Mouse (Mus musculus) lung, embryonic 15.5 days (tissue): Measurements from ENCODE around the gene Det1. TPM values are rescaled to one million over a fixed set of nuclear protein-coding genes. Genes with fewer than 3 reads are reported as not detected.

Experiments used
- ATAC-seq: fragments of 200-750 bp; cut with Nextera tagmentation; 2 replicates; pipeline ENCODE4 v1.8.0; 2017; ENCODE audit warnings: moderate number of reproducible peaks, borderline replicate concordance; ENCODE audit not compliant: low FRiP score, low TSS enrichment; ENCODE audit errors: extremely low read depth
- H3K27ac ChIP-seq: fragments of 300-500 bp; sonication (generic); 2 replicates; pipeline ENCODE4 v1.5.1; 2015; ENCODE audit warnings: moderate library complexity, mild to moderate bottlenecking, inconsistent platforms
- H3K27me3 ChIP-seq: fragments of 300-500 bp; sonication (generic); 2 replicates; pipeline ENCODE4 v1.6.1; 2015; ENCODE audit warnings: inconsistent platforms
- H3K36me3 ChIP-seq: fragments of 300-500 bp; sonication (generic); 2 replicates; pipeline ENCODE4 v1.6.1; 2015; ENCODE audit warnings: inconsistent platforms
- H3K4me1 ChIP-seq: fragments of 300-500 bp; sonication (generic); 2 replicates; pipeline ENCODE4 v1.6.1; 2015; ENCODE audit warnings: inconsistent platforms
- H3K4me2 ChIP-seq: fragments of 300-500 bp; sonication (generic); 2 replicates; pipeline ENCODE4 v1.6.1; 2015; ENCODE audit warnings: inconsistent platforms, mild to moderate bottlenecking, moderate library complexity
- H3K4me3 ChIP-seq: fragments of 300-500 bp; sonication (generic); 2 replicates; pipeline ENCODE4 v1.5.1; 2015; ENCODE audit warnings: mild to moderate bottlenecking, inconsistent platforms
- H3K9ac ChIP-seq: fragments of 300-500 bp; sonication (generic); 2 replicates; pipeline ENCODE4 v1.6.1; 2015; ENCODE audit warnings: inconsistent platforms
- H3K9me3 ChIP-seq: fragments of 300-500 bp; sonication (generic); 2 replicates; pipeline ENCODE4 v1.6.1; 2016; ENCODE audit warnings: inconsistent platforms
- WGBS: fragments of 180-500 bp; shearing (Covaris S2); methylation state at CpG from one replicate; pipeline ENCODE4 v1.1.7; 2015; 5-methylcytosine and 5-hydroxymethylcytosine counted together
- polyA plus RNA-seq: library from polyadenylated mRNA; unstranded; fragments of >200 nt; fragmentation: Nextera tagmentation; extraction: Ambion mirVana; gene quantifications from 2 replicates; pipeline ENCODE4 v1.2.1, GENCODE M21; 2015

Gene Det1
- polyA plus RNA-seq, 1 experiment from 2014 or later = 17.9 TPM

DNA sequence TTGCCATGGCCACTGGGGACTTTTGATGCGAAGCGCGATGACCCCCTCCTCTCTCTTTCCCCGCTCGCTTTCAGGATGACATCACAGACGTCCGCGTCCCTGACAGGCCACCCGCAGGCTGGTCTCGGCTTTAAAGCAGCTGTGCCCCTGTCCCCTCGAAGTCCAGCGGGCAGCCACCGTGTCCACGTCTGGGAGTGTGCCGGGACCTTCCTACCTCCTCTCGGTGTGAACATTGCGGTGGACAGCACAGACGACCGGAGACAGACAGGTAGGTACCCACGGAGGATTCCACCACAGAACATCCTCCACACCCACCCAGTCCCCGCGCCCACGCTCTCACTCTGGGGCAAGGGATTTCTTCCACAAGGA lies 35.4 kb upstream of the Det1 start:
- peaks cover 67% of the 10 kb centered on the region for H3K27me3 ChIP-seq

DNA sequence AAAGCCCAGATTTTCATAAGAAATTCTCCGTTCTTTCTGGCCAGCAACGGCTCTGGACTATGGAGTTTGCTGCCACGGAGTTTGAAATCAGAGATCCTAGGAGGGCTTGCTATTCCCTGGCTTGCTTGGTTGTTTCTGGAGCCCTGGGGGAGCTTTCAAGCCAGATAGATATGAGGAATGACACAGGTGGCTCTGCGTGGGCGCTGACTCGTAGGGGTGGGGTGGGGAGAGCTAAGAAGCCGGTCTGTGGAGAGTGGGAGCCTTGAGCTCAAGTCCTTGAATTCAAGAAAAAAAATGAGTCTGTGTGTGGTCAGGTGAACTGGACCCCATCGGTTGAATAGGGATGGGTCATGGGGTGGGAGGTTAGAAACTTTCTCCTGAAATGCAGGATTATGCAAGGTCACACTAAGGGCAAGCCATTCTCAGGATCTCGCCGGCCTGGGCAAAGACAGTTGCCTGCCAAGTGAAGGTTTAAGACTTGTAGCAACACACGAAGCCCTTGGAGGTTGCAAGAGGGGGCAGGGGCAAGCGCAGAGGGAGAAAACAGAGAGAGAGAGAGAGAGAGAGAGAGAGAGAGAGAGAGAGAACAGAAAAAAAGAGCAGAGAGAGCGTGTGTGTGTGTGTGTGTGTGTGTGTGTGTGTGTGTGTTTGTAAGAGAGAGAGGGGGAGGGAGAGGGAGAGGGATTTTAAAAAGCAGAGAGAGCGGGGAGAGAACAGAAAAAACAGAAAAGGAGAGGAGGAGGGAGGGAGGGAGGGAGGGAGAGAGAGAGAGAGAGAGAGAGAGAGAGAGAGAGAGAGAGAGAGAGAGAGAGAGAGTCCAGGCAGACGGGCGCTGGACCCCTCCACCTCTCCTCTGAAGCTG lies 34.8 kb upstream of the Det1 start:
- H3K4me2 ChIP-seq = peak overlapping the region; percentile 38; the same call in 1 of the 2 replicates
- H3K27me3 ChIP-seq = peaks cover 67% of the 10 kb centered on the region
- peaks cover 9% of the 10 kb centered on the region; the same call in 1 of the 2 replicates for H3K4me1 ChIP-seq
- H3K36me3 ChIP-seq = no peaks in the 10 kb centered on the region
- H3K9ac ChIP-seq = no peak overlapping the region
- H3K9me3 ChIP-seq = no peaks in the 10 kb centered on the region
- no peak overlapping the region for H3K4me3 ChIP-seq
- H3K27ac ChIP-seq = no peak overlapping the region
- no peak for ATAC-seq
- WGBS = 11% methylated on average over 16 of the region's 16 CpGs

More for the DNA sequence above, 35.4 kb upstream of the Det1 start:
- Histone ChIP-seq H3K27ac (no peak overlapping the region), H3K4me3 (no peak overlapping the region), H3K9ac (no peak overlapping the region), H3K4me2 (peak overlapping the region; percentile 38; the same call in 1 of the 2 replicates), H3K36me3 (no peaks in the 10 kb centered on the region), H3K4me1 (peaks cover 9% of the 10 kb centered on the region; the same call in 1 of the 2 replicates), H3K9me3 (no peaks in the 10 kb centered on the region)
- WGBS = 3% methylated on average over 23 of the region's 23 CpGs
- ATAC-seq = no peak

DNA sequence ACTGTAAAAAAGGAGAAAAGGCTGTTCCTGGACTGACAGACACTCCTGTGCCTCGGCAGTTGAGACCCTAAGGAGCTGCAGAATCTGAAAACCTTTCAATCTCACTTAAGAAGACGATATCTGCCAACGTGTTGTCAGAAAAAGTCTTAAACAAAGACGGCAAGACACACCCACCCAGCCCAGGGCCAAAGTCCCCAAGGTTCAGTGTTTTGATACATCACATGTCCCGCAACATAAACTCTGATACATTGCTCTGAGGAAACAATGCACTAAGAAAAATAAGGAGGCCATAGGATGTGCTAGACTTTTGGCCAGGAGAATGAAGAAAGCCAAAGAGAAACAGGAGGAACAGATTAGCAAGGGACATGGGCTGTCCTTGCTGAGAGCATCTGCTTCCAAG lies 25.8 kb upstream of the Det1 start:
- Histone ChIP-seq H3K4me1 (no peaks in the 10 kb centered on the region), H3K27me3 (no peaks in the 10 kb centered on the region), H3K9ac (no peak overlapping the region), H3K4me2 (no peak overlapping the region), H3K4me3 (no peak overlapping the region), H3K27ac (no peak overlapping the region), H3K9me3 (no peaks in the 10 kb centered on the region), H3K36me3 (no peaks in the 10 kb centered on the region)
- ATAC-seq = no peak
- WGBS = 61% methylated on average over 5 of the region's 5 CpGs

DNA sequence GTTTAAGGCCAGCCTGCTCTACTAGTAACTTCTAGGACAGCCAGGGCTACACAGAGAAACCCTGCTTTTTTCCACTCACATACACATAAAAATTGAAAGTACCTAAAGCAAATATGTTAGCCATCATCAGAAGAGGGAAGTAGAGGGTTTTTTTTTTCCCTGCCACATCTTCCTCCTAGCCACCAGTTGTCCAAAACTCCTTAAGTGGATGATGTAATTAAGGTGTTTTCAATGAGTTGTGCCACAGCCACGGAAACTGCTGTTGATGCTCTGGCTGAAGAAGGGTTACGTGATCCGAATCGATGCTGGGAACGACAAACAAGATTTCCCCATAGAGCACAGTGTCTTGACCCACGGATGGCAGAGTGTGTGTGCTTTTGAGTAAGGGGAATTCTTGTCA lies 25.3 kb upstream of the Det1 start:
- H3K27ac ChIP-seq = no peak overlapping the region
- H3K4me1 ChIP-seq = no peaks in the 10 kb centered on the region
- no peaks in the 10 kb centered on the region for H3K36me3 ChIP-seq
- 69% methylated on average over 6 of the region's 6 CpGs for WGBS
- ATAC-seq = no peak
- H3K9ac ChIP-seq = no peak overlapping the region
- H3K27me3 ChIP-seq = no peaks in the 10 kb centered on the region
- no peak overlapping the region for H3K4me3 ChIP-seq
- H3K9me3 ChIP-seq = no peaks in the 10 kb centered on the region
- no peak overlapping the region for H3K4me2 ChIP-seq

DNA sequence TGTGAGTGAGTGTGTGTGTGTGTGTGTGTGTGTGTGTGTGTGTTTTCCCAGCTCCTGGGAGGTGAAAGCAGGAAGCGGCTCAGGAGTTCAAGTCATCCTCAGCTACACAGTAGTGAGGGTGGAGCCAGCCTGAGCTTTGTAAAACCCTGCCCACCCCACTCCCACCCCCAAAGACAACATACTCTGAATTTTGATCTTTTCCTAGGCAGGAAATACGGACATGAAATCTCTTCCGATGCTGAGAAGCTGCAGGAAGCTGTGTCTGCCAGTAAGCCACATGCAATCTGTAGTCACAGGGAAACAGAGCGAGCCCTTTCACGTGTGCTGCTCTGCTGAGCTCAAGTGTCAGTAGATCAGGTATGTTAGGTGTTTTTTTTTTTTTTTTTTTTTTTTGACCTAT lies 21.7 kb upstream of the Det1 start:
- no peaks in the 10 kb centered on the region for H3K36me3 ChIP-seq
- peaks cover 6% of the 10 kb centered on the region; the same call in 1 of the 2 replicates for H3K4me1 ChIP-seq
- H3K4me3 ChIP-seq = no peak overlapping the region
- no peaks in the 10 kb centered on the region for H3K27me3 ChIP-seq
- no peak overlapping the region for H3K27ac ChIP-seq
- H3K9ac ChIP-seq = no peak overlapping the region
- 44% methylated on average over 5 of the region's 5 CpGs for WGBS
- no peak for ATAC-seq
- H3K4me2 ChIP-seq = no peak overlapping the region
- no peaks in the 10 kb centered on the region for H3K9me3 ChIP-seq

DNA sequence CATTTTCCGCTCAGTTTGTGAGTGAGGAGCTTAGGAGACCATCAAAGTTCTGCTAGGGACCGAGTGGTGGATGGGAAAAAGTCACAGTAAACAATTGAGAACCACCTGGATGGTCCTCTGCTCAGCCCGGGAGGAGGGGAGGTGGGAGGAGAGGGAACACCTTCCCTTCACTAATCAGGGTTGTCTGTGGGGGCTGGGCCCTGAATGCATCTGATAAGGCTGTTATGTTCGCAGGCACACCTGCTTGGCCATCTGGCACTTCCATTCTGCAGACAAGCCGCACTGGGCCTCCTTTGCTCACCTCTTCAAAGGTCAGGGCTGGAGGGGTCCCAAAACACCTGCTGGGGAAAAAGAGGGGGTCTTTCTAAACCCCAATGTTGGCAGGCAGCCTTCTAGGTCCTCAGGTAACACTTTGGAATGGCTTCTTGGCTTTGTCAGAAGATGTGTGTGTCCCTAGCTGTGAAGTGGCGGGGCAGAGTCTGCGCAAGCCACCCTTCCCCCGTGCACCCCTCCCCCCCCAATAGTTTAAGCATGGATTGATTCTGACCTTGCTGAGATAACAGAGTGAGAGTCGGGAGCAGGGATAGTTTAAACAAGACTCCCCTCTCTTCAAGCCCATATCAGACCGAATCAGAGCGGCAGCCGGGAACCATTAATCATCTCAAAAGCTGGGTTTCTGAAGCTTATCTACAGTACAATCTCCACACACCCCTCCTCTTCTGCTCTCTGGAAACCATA lies 18.3 kb upstream of the Det1 start:
- 18% methylated on average over 12 of the region's 12 CpGs for WGBS
- H3K27ac ChIP-seq = no peak overlapping the region
- H3K4me1 ChIP-seq = peaks cover 6% of the 10 kb centered on the region; the same call in 1 of the 2 replicates
- no peak overlapping the region for H3K4me3 ChIP-seq
- H3K9ac ChIP-seq = no peak overlapping the region
- ATAC-seq = no peak
- no peak overlapping the region for H3K4me2 ChIP-seq
- no peaks in the 10 kb centered on the region for H3K36me3 ChIP-seq
- H3K9me3 ChIP-seq = no peaks in the 10 kb centered on the region
- H3K27me3 ChIP-seq = no peaks in the 10 kb centered on the region

DNA sequence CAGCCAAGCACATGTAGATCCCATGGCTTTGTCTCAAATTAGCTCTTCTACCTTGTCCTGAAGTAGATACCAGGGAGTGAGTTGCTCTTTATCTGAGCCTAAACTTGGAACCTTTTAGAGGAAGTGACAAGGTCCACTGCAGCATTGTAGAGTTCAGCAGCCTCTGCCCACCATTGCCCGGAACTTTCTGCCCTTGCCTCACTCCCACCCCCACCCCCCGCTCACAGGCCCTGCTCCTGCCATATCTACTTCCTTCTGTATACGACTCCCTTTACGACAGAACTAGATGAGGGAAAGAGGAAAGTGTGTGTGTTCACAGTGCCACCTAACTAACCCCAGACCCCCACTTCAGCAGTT lies 17.4 kb upstream of the Det1 start:
- Histone ChIP-seq H3K36me3 (no peaks in the 10 kb centered on the region), H3K27me3 (no peaks in the 10 kb centered on the region), H3K4me1 (peaks cover 6% of the 10 kb centered on the region; the same call in 1 of the 2 replicates), H3K4me3 (no peak overlapping the region), H3K4me2 (no peak overlapping the region), H3K9ac (no peak overlapping the region), H3K9me3 (no peaks in the 10 kb centered on the region), H3K27ac (no peak overlapping the region)
- ATAC-seq = no peak
- WGBS = 41% methylated on average over 4 of the region's 4 CpGs

DNA sequence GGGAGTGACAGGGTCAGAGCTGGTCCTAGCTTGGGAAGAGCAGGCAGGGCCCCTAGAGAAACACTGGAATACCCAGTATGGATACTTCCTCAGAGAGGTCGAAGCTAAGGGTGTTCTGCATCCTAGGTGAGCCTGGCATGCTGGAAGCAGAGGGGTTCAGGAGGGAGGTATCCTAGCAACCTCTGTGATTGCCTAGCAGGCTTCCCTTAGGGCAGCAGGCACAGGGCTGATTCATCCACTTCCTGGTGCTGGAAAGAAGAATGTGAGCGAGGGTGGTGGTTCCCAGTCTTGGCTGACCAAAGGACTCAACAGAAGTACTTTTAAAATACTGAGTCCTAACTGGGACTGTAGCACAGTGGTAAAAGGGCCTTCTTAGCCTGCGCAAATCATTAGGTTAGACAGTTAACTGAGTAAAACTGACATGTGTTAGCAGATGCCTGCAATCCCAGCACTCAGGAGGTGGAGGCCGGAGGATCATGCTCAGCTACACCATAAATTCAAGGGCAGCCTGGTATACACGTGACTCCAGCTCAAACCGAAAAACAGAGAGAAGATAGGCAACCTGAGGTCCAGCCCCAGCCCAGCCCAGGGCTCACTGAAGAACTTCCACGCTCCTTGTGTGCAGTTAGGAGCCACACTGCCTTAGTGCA lies 16.9 kb upstream of the Det1 start:
- Histone ChIP-seq H3K27ac (no peak overlapping the region), H3K36me3 (no peaks in the 10 kb centered on the region), H3K27me3 (no peaks in the 10 kb centered on the region), H3K9me3 (no peaks in the 10 kb centered on the region), H3K4me2 (no peak overlapping the region), H3K4me3 (no peak overlapping the region), H3K9ac (no peak overlapping the region), H3K4me1 (peaks cover 6% of the 10 kb centered on the region; the same call in 1 of the 2 replicates)
- WGBS = 59% methylated on average over 7 of the region's 7 CpGs
- no peak for ATAC-seq

DNA sequence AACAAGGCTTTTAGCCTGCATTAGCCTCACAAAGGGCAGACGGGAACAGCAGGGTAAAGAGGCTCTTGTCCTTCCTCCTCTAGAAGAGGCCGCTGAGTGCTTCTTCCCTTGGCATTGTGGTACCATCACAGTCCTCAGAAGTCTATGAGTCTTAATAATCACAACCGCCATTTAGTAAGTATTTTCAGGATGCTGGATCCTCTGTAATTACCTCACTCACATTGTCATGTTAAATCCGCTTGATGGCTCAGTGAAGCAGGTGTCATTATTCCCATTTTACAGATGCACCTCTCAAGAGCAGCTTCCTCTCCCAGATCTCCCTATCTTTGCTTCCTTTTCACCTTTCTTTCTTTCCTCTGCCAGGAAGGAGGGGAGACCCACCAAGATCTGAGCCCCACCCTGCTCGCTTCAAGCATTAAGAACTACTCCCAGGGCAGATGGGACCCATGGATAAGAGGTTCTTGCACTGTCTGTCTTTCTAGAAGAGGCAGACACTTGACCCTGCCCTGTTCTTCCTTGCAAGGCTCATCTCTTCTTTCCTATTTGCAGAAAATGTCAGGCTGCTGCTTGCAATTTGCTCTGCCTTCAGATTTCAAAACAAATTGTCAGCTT lies 8.1 kb upstream of the Det1 start:
- no peak for ATAC-seq
- no peak overlapping the region for H3K4me2 ChIP-seq
- H3K9ac ChIP-seq = no peak overlapping the region
- no peaks in the 10 kb centered on the region for H3K9me3 ChIP-seq
- no peak overlapping the region for H3K27ac ChIP-seq
- H3K27me3 ChIP-seq = no peaks in the 10 kb centered on the region
- H3K4me1 ChIP-seq = no peaks in the 10 kb centered on the region
- no peaks in the 10 kb centered on the region for H3K36me3 ChIP-seq
- WGBS = 64% methylated on average over 5 of the region's 5 CpGs
- no peak overlapping the region for H3K4me3 ChIP-seq

DNA sequence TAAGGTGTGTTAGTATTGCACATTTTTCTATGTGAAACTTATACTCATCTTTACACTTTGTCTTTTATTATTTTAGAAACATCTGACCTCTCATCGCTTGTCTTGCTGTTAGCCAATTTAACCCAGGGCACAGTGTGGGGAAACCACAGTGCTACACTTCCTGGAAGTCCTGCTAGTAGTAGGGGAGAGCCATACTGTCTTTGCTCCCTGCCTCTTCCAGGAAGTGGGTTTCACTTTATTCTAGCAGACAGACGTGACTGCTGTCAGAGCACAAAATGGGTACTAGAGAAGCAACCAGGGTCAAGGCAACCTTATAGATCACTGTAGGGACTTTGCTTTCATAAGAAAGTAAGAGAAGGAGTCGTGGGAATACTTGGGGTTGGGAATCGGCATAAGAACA lies 7.0 kb upstream of the Det1 start:
- Histone ChIP-seq H3K4me2 (no peak overlapping the region), H3K4me1 (no peaks in the 10 kb centered on the region), H3K4me3 (no peak overlapping the region), H3K9me3 (no peaks in the 10 kb centered on the region), H3K36me3 (no peaks in the 10 kb centered on the region), H3K27me3 (no peaks in the 10 kb centered on the region), H3K9ac (no peak overlapping the region), H3K27ac (no peak overlapping the region)
- no peak for ATAC-seq
- 59% methylated on average over 4 of the region's 4 CpGs for WGBS

DNA sequence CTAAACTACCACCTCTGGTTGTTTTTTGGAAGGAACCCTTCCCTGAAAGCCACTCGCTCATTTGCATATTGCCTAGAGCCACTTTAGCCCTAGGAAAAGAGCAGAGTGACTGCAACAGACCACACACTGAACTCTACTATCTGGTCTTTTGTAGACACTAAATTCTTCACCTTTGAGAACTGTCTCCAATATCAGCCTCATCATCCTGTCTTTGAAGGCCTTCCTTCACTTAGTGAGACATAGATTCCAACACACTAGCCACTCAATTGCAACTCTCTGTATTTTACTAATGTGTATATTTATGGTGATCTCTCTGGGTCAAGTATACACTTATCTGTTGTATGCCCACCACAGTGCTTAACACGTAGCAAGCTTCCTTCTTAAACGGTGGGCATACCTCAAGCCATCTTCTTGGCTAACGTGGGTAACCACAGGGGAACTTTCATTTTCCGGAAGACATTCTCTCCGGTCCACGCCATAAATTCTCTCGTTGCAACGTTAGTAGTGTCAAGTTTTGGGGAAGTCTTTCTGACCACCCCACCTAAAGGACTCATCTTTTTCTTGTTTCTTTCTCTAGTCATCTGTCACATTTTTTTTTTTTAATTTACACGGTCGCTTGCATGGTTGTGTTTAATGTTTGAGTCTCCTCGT lies 872 bp downstream of the Det1 start:
- Histone ChIP-seq H3K4me3 (peak overlapping the region; percentile 95), H3K9me3 (no peaks in the 10 kb centered on the region), H3K36me3 (peaks cover 22% of the 10 kb centered on the region), H3K4me2 (peak overlapping the region; percentile 66), H3K4me1 (peaks cover 8% of the 10 kb centered on the region), H3K9ac (peak overlapping the region; percentile 90), H3K27me3 (no peaks in the 10 kb centered on the region), H3K27ac (no peak overlapping the region)
- WGBS = 32% methylated on average over 12 of the region's 12 CpGs
- ATAC-seq = no peak
